Mouse (Mus musculus): Measurements from ENCODE around the gene Gm18596.
"Not testable (repeated sequence)": the region's sequence is repeated elsewhere in the genome, so short reads cannot be mapped to it uniquely, and the experiment has no call there.

The Gm18596 gene

DNA sequence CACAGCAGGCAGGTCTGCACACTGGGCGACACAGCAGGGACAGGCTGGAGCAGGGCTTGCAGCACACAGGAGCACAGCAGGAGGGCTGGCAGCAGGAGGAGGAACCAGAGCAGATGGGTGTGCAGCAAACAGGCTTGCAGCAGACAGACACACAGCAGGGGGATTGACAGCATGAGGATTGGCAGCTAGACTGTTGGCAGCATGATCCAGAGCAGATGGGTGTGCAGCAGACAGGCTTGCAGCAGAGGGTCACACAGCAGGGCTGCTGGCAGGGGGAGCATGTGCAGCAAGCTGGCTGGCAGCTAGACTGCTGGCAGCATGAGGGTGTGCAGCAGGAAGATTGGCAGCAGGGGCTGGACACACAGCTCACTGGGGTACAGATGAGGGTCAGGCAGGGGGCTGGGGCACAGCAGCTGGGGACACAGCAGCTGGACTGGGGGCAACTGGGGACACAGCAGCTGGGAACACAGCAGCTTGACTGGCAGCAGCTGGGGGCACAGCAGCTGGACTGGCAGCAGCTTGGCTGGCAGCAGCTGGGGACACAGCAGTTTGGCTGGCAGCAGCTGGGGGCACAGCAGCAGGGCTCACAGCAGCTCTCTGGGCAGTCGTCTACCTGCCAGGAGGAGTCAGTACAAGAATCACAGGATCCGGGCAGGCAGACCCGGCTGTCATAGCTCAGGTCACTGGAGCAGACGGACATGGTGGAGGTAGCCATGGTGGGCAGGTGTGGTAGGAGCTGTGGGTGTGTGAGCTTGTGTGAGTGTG is at the start of gene Gm18596:
TSS of gene Gm18596 (minus strand) at position 715 of the 765 bp plus-strand sequence.
- DNase-seq, result not testable (repeated sequence)

DNA sequence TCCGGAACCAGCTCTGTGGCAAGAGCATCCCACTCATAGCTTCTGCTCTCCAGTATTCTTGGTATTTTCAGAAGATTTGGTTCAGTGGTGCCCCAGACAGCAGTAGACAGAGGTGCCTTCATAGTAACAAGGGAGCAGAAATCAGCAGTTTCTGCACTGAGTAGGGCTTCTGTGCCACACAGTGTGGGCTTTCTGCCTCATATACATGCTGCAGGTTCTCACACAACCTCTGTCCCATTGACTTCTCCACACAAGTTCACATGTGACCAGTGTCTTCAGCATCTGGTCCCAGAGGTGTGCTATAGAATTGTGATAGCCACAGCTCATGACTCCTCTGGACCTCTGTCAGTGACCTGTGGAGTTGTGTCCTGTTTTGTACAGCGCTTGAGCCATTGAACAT is 46.2 kb upstream of the Gm18596 start:
- DNase-seq, result no peak

DNA sequence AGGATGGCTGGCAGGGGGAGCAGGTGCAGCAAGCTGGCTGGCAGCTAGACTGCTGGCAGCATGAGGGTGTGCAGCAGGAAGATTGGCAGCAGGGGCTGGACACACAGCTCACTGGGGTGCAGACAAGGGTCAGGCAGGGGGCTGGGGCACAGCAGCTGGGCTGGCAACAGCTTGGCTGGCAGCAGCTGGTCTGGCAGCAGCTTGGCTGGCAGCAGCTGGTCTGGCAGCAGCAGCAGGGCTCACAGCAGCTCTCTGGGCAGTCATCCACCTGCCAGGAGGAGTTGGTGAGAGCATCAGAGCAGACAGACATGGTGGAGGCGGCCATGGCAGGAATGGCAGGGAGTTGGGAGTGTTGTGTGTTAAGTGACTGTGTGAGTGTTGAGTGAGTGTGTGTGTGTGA is 45.4 kb upstream of the Gm18596 start, which contains the start of gene Gm7137:
TSS of gene Gm7137 (minus strand) at position 325 of the 400 bp plus-strand sequence.
- DNase-seq, result not testable (repeated sequence)

DNA sequence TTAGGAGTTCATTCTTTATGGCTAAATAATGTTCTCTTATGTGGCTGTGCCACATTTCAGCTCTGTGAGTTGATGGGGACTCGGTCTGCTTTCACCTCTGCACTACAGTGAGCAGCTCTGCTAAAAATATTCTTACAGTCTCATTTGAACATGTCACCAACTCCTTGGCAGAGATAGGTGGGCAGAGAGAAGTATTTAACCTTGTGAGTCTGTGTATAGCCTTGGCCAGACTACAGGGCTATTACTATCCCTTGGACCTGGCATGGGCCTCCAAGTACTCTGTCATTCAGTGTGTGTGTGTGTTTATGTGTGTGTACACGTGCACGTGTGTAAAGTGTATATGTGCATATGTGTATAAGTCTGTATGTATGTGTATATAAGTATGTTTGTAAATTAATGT is 41.0 kb upstream of the Gm18596 start:
- DNase-seq, result not testable (repeated sequence)

DNA sequence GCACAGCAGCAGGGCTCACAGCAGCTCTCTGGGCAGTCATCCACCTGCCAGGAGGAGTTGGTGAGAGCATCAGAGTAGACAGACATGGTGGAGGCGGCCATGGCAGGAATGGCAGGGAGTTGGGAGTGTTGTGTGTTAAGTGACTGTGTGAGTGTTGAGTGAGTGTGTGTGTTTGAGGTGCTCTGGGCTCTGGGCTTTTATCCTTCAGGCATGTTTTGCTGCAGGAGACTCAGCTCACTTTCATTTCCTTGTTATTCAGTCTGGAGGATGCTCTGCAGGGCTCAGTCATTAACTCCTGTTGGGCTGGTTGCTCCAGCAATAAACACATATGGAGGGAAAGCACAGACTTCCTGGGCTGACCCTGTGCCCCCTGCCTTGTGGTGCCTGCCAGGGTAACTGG is 40.0 kb upstream of the Gm18596 start, which contains the start of gene Gm3250:
TSS of gene Gm3250 (minus strand) at position 101 of the 400 bp plus-strand sequence.
- not testable (repeated sequence) for DNase-seq

DNA sequence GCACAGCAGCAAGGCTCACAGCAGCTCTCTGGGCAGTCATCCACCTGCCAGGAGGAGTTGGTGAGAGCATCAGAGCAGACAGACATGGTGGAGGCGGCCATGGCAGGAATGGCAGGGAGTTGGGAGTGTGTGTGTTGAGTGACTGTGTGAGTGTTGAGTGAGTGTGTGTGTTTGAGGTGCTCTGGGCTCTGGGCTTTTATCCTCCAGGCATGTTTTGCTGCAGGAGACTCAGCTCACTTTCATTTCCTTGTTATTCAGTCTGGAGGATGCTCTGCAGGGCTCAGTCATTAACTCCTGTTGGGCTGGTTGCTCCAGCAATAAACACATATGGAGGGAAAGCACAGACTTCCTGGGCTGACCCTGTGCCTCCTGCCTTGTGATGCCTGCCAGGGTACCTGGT is 34.4 kb upstream of the Gm18596 start, which contains the start of gene Gm7138:
TSS of gene Gm7138 (minus strand) at position 101 of the 400 bp plus-strand sequence.
- DNase-seq, result not testable (repeated sequence)

DNA sequence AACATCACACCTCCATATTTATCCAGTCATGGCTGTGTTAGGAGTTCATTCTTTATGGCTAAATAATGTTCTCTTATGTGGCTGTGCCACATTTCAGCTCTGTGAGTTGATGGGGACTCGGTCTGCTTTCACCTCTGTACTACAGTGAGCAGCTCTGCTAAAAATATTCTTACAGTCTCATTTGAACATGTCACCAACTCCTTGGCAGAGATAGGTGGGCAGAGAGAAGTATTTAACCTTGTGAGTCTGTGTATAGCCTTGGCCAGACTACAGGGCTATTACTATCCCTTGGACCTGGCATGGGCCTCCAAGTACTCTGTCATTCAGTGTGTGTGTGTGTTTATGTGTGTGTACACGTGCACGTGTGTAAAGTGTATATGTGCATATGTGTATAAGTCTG is 29.7 kb upstream of the Gm18596 start:
- DNase-seq, result not testable (repeated sequence)

DNA sequence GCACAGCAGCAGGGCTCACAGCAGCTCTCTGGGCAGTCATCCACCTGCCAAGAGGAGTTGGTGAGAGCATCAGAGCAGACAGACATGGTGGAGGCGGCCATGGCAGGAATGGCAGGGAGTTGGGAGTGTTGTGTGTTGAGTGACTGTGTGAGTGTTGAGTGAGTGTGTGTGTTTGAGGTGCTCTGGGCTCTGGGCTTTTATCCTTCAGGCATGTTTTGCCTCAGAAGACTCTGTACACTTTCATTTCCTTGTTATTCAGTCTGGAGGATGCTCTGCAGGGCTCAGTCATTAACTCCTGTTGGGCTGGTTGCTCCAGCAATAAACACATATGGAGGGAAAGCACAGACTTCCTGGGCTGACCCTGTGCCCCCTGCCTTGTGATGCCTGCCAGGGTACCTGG is 28.8 kb upstream of the Gm18596 start, which contains the start of gene Gm3238:
TSS of gene Gm3238 (minus strand) at position 101 of the 400 bp plus-strand sequence.
- DNase-seq, result not testable (repeated sequence)

DNA sequence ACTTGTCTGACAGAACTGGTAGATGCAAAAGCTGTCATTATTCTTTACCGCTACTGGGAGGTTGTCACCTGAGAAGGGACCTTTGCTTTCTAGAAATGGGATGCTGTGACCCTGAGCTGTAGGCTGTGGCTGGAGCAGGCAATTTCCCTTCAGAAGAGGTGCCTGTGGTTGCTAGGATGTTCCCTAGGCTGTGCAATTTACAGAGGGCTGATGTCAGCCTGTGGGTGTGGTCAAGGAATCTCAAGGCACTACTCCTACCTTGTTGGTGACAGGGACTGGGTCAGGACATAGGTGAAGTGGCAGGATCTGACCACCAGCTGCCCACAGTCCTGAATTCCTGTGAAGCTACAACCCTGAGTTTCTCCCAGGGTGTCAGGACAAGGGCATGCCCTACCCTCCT is 27.3 kb upstream of the Gm18596 start:
- no peak for DNase-seq

DNA sequence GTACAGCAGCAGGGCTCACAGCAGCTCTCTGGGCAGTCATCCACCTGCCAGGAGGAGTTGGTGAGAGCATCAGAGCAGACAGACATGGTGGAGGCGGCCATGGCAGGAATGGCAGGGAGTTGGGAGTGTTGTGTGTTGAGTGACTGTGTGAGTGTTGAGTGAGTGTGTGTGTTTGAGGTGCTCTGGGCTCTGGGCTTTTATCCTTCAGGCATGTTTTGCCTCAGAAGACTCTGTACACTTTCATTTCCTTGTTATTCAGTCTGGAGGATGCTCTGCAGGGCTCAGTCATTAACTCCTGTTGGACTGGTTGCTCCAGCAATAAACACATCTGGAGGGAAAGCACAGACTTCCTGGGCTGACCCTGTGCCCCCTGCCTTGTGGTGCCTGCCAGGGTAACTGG is 17.1 kb upstream of the Gm18596 start, which contains the start of gene Gm3233:
TSS of gene Gm3233 (minus strand) at position 101 of the 400 bp plus-strand sequence.
- DNase-seq, result not testable (repeated sequence)

DNA sequence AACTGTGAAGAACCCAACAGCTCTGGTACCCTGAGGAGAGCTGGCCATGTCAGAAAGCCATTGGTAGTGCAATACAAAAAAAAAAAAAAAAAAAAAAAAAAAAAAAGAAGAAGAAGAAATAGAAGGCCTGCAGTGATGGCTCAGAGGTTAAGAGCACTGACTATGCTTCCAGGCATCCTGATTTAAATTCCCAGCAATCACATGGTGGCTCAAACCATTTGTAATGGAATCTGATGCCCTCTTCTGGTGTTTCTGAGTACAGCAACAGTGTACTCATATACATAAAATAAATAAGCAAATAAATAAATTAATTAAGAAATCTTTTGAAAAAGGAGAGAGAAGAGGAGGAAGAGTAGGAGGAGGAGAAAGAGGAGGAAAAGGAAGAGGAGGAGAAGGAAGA is 11.0 kb upstream of the Gm18596 start:
- no peak for DNase-seq

DNA sequence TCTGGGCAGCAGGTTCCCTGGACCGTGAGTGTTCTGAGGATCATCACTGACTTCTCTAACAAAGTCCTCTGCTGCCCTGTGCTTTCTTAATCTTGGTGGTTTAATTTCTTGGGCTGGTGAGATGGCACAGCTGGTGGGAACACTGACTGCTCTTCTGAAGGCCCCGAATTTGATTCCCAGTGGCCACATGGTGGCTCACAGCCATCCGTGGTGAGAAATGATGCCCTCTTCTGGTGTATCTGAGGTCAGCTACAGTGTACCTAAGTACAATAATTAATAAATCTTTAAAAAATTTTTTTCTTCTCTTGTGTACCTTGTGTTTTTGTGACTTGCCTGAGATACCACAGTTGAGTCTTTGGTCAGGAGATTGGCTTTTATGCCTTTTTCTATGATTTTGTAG is 9.9 kb upstream of the Gm18596 start:
- DNase-seq, result not testable (repeated sequence)

DNA sequence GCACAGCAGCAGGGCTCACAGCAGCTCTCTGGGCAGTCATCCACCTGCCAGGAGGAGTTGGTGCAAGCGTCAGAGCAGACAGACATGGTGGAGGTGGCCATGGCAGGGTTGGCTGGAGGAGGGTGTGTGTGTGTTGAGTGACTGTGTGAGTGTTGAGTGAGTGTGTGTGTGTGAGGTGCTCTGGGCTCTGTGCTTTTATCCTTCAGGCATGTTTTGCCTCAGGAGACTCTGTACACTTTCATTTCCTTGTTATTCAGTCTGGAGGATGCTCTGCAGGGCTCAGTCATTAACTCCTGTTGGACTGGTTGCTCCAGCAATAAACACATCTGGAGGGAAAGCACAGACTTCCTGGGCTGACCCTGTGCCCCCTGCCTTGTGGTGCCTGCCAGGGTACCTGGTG is 8.8 kb upstream of the Gm18596 start, which contains the start of gene Gm9736:
TSS of gene Gm9736 (minus strand) at position 101 of the 400 bp plus-strand sequence.
- DNase-seq, result not testable (repeated sequence)

DNA sequence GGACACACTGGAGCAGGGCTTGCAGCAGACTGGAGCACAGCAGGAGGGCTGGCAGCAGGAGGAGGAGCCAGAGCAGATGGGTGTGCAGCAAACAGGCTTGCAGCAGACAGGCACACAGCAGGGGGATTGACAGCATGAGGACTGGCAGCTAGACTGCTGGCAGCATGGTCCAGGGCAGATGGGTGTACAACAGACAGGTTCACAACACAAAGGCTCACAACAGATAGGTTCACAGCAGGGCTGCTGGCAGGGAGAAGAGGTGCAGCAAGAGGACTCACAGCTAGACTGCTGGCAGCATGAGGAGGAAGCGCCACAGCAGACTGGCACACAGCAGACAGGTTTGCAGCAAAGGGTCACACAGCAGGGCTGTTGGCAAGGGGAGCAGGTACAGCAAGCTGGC is 8.2 kb upstream of the Gm18596 start:
- peak; percentile 12 for DNase-seq

DNA sequence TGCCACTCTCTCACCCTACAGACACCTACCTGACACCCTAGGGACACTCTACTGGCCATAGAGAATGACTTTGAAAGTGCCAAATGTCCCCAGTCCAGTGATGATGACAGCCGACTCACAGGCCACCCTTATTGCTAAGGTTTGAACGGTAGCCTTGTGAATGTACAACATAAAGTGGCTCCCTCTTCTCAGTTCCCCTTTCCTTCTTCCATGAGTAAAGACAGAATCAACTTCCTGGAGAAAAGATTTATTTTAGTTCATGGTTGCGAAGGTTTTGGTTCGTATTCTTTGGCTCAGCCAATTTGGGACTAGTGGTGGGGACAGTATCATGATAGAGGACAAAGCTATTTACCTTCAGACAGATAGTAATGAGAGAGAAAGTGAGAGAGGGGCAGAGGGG is 3.5 kb downstream of the Gm18596 start:
- DNase-seq, result no peak

DNA sequence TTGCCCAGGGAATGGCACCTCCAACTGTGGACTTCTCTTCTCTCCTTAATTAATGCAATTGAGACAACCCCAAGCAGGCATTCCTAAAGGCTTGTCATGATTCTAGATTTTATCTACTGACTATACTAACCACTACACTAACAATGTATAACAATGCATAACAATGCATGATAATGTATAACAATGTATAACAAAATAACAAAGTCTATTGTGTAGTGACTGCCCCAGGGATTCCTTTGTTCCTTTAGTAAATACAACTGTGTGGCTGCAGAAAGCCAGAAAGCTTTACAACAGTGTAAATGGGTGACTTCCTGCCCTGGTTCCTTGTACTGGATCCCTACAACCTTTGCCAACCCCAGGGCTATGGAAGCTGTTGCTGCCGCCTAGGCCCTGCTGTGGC is 6.5 kb downstream of the Gm18596 start:
- DNase-seq, result no peak

DNA sequence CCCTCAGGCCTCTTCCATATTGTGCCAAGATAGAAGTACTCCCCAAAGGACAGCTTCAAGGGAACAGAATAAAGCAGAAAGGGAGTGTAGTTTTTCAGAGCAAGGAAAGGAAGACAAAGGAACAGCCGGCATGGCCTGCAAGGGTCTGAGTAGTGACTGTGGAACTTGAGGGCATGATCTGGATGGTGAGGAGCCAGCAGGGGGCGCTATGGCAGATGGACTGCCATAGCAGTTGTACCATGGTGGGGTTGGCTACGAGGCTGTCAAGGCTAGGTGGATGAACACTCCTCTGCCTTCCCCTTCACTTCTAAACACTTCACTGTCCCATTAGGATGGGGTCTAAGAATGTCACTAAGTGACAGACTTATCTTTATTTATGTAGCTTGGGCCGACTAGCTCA is 13.2 kb downstream of the Gm18596 start:
- DNase-seq, result no peak

DNA sequence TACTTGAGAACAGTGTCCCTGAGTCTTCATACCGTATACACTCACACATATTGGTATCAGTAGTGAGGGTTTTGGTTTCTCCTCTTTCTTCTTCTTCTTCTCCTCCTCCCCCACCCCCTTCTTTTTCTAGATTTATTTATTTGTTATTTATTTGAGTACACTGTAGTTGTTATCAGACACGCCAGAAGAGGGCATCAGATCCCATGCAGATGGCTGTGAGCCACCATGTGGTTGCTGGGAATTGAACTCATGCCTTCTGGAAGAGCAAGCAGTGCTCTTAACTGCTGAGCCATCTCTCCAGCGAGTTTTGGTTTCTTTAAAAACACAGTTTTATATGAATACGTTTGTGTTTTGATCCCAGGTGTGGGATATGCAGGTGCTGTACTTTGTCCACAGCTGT is 14.2 kb downstream of the Gm18596 start:
- DNase-seq, result no peak

DNA sequence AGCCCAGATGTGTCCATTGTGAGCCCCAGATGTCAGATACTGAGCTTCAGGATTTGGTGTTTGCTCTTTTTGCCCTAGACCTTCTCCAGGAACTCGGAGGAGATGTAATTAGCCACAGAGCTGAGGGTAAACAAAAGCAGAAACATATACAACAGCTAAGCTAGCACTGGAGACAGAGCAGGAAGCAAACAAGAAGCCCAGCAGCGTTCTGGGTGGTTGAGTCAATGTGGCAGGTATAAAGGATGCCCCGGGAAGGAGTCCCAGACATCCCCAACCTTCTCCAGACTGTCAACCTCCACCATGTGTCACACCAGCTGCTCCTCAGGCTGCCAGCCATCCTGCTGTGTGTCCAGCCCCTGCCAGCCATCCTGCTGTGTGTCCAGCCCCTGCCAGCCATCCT is 16.3 kb downstream of the Gm18596 start, which contains the start of gene Gm10100:
TSS of gene Gm10100 (plus strand) at position 301 of the 400 bp plus-strand sequence.
- peak; percentile 8 for DNase-seq

DNA sequence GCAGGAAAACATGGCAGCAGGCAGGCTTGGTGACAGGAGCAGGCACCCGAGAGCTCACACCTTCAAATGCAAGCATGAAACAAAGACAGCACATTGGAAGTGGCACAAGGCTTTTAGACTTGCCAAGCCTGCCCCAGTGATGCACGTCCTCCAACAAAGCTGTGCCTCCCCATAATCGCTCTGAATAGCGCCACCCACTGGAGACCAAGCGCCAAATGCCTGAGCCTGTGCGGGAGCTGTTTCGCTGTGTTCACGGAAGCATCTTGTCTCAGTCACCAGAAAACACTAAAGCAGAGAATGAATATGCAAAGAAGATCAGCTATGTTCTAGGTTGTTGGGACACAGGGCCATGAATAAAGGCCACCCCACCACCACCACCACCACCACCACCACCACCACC is 17.6 kb downstream of the Gm18596 start:
- no peak for DNase-seq

DNA sequence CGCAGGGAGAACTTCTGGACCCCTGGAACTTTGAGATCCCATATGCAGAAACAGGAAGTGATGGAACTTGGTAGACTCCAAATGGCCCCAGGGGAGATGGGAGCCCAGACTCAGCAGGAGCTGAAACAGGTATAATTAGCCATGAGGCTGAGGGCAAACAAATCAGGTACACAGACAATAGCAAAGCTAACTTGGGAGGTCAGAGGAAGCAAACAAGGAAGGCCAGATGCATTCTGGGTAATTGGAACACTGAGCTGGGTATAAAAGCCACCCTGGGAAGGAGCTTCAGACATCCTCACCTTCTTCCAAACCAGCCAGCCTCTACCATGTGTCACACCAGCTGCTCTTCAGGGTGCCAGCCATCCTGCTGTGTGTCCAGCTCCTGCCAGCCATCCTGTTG is 22.1 kb downstream of the Gm18596 start, which contains the start of gene Krtap12-1:
TSS of gene Krtap12-1 (plus strand) at position 301 of the 400 bp plus-strand sequence.
- not testable (repeated sequence) for DNase-seq

DNA sequence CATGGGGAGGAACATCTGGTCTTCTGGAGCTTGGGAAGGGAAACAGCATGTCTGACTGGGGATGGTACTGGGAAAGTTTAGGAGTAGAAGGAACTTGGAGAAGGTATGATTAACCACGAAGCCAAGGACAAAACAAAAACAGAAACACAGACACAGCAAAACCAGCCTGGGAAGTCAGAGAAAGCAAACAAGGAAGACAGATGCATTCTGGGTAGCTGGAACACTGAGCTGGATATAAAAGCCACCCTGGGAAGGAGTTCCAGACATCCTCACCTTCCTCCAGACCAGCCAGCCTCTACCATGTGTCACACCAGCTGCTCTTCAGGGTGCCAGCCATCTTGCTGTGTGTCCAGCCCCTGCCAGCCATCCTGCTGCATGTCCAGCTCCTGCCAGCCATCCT is 26.9 kb downstream of the Gm18596 start, which contains the start of gene Gm10142:
TSS of gene Gm10142 (plus strand) at position 301 of the 400 bp plus-strand sequence.
- no peak for DNase-seq

DNA sequence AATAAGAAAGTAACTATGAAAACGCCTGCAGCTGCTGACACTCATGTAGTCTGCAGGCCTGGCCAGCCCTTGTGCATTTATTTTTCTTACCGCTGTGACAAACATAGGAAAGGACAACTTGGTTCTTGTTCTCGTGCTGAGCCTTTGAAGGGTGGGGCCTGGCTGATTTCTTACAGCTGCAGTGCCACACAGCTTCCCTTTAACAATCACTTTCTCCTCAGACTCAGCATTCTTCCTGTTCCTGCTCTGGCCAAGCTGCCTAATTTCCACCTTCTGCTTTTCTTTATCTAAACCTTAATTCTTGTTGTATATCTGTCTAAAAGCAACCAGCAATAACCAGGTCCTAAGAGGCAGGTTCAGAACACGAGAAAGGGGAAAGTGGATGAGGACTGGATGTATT is 28.7 kb downstream of the Gm18596 start:
- no peak for DNase-seq

DNA sequence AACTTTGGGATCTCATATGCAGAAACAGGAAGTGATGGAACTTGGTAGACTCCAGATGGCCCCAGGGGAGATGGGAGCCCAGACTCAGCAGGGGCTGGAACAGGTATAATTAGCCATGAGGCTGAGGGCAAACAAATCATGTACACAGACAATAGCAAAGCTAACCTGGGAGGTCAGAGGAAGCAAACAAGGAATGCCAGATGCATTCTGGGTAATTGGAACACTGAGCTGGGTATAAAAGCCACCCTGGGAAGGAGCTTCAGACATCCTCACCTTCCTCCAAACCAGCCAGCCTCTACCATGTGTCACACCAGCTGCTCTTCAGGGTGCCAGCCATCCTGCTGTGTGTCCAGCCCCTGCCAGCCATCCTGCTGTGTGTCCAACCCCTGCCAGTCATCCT is 31.3 kb downstream of the Gm18596 start, which contains the start of gene Gm10024:
TSS of gene Gm10024 (plus strand) at position 301 of the 400 bp plus-strand sequence.
- not testable (repeated sequence) for DNase-seq

All from cerebellum, adult 11 months (tissue).